Mouse (Mus musculus): ENCODE results near the gene Elmo2.

The Elmo2 gene

GRCm38 (mm10) chr2:165257151-165257834, 69.0 kb downstream of the Elmo2 start:
- no peak for DNase-seq (ENCODE audit: low spot score in 2 of 2)

GRCm38 (mm10) chr2:165256213-165256612, 70.1 kb downstream of the Elmo2 start:
- no peak for DNase-seq (ENCODE audit: low spot score in 2 of 2)

GRCm38 (mm10) chr2:165253867-165254266, 72.4 kb downstream of the Elmo2 start:
- DNase-seq (ENCODE audit: low spot score in 2 of 2), result no peak

GRCm38 (mm10) chr2:165253269-165253668, 73.0 kb downstream of the Elmo2 start:
- DNase-seq (ENCODE audit: low spot score in 2 of 2), result no peak

- DNase-seq (ENCODE audit: low spot score in 2 of 2), result no peak
Measured at GRCm38 (mm10) chr2:165252801-165253200, 73.5 kb downstream of the Elmo2 start.

- DNase-seq (ENCODE audit: low spot score in 2 of 2), result no peak
Measured at GRCm38 (mm10) chr2:165252381-165252780, 73.9 kb downstream of the Elmo2 start.

- DNase-seq (ENCODE audit: low spot score in 2 of 2), result no peak
Measured at GRCm38 (mm10) chr2:165250903-165251302, 75.4 kb downstream of the Elmo2 start.

GRCm38 (mm10) chr2:165248967-165249366, 77.3 kb downstream of the Elmo2 start:
- no peak for DNase-seq (ENCODE audit: low spot score in 2 of 2)

- no peak for DNase-seq (ENCODE audit: low spot score in 2 of 2)
Measured at GRCm38 (mm10) chr2:165246349-165246748, 79.9 kb downstream of the Elmo2 start.

GRCm38 (mm10) chr2:165243122-165243720, 83.1 kb downstream of the Elmo2 start:
- no peak for DNase-seq (ENCODE audit: low spot score in 2 of 2)

GRCm38 (mm10) chr2:165242575-165242974, 83.7 kb downstream of the Elmo2 start:
- DNase-seq (ENCODE audit: low spot score in 2 of 2), result no peak

- no peak for DNase-seq (ENCODE audit: low spot score in 2 of 2)
Measured at GRCm38 (mm10) chr2:165241786-165242185, 84.5 kb downstream of the Elmo2 start.

- no peak for DNase-seq (ENCODE audit: low spot score in 2 of 2)
Measured at GRCm38 (mm10) chr2:165240371-165240770, 85.9 kb downstream of the Elmo2 start.

GRCm38 (mm10) chr2:165239533-165240144, 86.6 kb downstream of the Elmo2 start:
- DNase-seq (ENCODE audit: low spot score in 2 of 2), result no peak

GRCm38 (mm10) chr2:165238416-165239145, 87.7 kb downstream of the Elmo2 start:
- DNase-seq (ENCODE audit: low spot score in 2 of 2), result peak; percentile 27 to 68
